Mouse (Mus musculus) layer of hippocampus, adult 2 months (tissue): ENCODE measurements around the gene Srrm1. TPM values are rescaled to one million over a fixed set of nuclear protein-coding genes. Genes with fewer than 3 reads are reported as not detected.

Experiments used
- DNase-seq, 2 experiments: peaks; one replicate each; pipeline ENCODE4 v3.0.0; 2022; ENCODE audit warnings: low spot score in 2 of 2
- H3K27ac ChIP-seq: fragments of 200-600 bp; 2 replicates; pipeline ENCODE4 v1.8.1; 2022
- H3K4me3 ChIP-seq: fragments of 200-600 bp; 2 replicates; pipeline ENCODE4 v1.8.1; 2022; ENCODE audit warnings: mild to moderate bottlenecking
- CTCF ChIP-seq: fragments of 200-600 bp; conservative IDR thresholded peaks from 2 replicates; pipeline ENCODE4 v1.8.1; 2022; ENCODE audit warnings: antibody characterized with exemption, mild to moderate bottlenecking, moderate library complexity
- total RNA-seq, 2 experiments: library from RNA; stranded (reverse); gene quantifications; 2 replicates each; pipeline ENCODE4 v1.2.3; 2021

Gene Srrm1
- total RNA-seq, 2 experiments from 2014 or later: 136 to 153 TPM

DNA sequence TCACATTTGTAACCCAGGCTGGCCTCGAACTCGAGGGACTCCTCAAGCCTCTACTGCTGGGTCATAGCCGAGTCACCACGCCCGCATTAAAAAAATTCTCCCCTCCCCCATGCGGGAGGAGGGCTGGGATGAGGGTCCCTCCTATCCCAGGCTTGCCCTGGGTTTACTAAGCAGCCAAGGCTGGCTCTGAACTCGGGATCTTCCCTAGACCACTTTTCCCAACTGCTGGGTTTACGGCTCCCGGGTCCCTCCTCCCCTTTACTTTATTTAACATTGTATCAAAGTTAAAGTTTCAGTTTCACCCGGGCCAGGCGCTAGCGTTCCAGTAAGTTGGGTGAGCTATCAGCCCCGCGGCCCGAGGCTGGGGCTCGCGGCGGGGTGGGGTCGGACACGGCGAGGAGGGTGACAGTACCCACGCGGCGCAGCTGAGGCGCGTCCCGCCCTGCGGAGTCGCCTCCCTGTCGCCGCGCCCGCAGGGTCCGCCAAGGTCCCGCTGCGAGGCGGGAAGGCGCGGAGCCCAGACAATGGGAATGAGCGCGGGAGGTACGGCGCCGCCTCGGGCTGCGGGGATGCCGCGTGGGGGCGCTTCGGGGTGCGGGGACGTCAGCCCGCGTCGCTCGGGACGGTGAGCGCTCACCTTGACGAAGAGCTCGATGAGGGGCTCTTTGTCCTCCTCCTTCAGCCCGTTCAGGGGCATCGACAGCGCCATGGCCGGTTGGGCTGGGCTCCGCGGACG lies 81.1 kb downstream of the Srrm1 start:
- TF ChIP-seq CTCF: peak; percentile 29; the same call in 1 of the 2 replicates
- DNase-seq: peak in 1 of 2 experiments; percentile 16
- peak overlapping the region; percentile 91 for H3K27ac ChIP-seq
- peak overlapping the region; percentile 85 for H3K4me3 ChIP-seq

- Histone ChIP-seq H3K4me3 (peak overlapping the region; percentile 85), H3K27ac (peak overlapping the region; percentile 91)
- TF ChIP-seq CTCF: no peak
- DNase-seq: no peak
Measured at GRCm38 (mm10) chr4:135271419-135271828, 81.7 kb downstream of the Srrm1 start.

Other genes with a start within 250 kb of the Srrm1 start
- not detected for gene Runx3, start 232.7 kb downstream of the Srrm1 start, total RNA-seq
- 10 to 100 TPM; 31.2 to 34.2 TPM for gene Clic4, start 80.5 kb downstream of the Srrm1 start, total RNA-seq
- gene Ncmap, start 44.9 kb upstream of the Srrm1 start, total RNA-seq: under 1 TPM; 0.39 to 0.92 TPM
- gene Rcan3, start 80.5 kb upstream of the Srrm1 start, total RNA-seq: 10 to 100 TPM; 20.3 to 23.4 TPM
- gene Stpg1, start 141.5 kb upstream of the Srrm1 start, total RNA-seq: 1 to 10 TPM; 1.4 to 2.2 TPM
- gene Nipal3, start 141.7 kb upstream of the Srrm1 start, total RNA-seq: 10 to 100 TPM; 81.8 to 85.3 TPM
- gene Grhl3, start 220.3 kb upstream of the Srrm1 start, total RNA-seq: under 1 TPM; 0.56 to 0.97 TPM